Mouse (Mus musculus): Measurements from ENCODE around the gene Uspl1. TPM values are rescaled to one million over a fixed set of nuclear protein-coding genes. Genes with fewer than 3 reads are reported as not detected.
A peak's percentile ranks its signal among the peaks of the same experiment; 100 is the strongest.

The Uspl1 gene
- polyA plus RNA-seq, 1 experiment from 2014 or later: 15.5 TPM

GRCm38 (mm10) chr5:149202941-149203340 lies 18.8 kb downstream of the Uspl1 start:
- no peaks in the 10 kb centered on the region for H3K4me1 ChIP-seq (replicated peaks; ENCODE audit: control insufficient read depth, insufficient read depth)
- WGBS: 67% methylated on average over 5 of the region's 5 CpGs
- ATAC-seq (ENCODE audit: low FRiP score, low TSS enrichment) (no peak), DNase-seq (ENCODE audit: low spot score) (no peak)
- H3K9me3 ChIP-seq (ENCODE audit: control insufficient read depth, low read length): no peaks in the 10 kb centered on the region
- H3K4me3 ChIP-seq (ENCODE audit: low read depth, low read length): no peak overlapping the region
- H3K36me3 ChIP-seq (ENCODE audit: control insufficient read depth, insufficient read depth, low read length): peaks cover 27% of the 10 kb centered on the region
- H3K27ac ChIP-seq (replicated peaks): no peak overlapping the region
- TF ChIP-seq EP300 (optimal IDR thresholded peaks at IDR 0.05) (no peak), CTCF (IDR thresholded peaks at IDR 0.05; ENCODE audit: low read depth) (no peak)
- no peak overlapping the region for H3K4me2 ChIP-seq (replicated peaks; ENCODE audit: low read depth)
- no peak overlapping the region for H3K9ac ChIP-seq (ENCODE audit: low read length)
- no peaks in the 10 kb centered on the region for H3K27me3 ChIP-seq (ENCODE audit: control insufficient read depth, insufficient read depth, low read length)

GRCm38 (mm10) chr5:149203796-149204375 lies 19.7 kb downstream of the Uspl1 start:
- Histone ChIP-seq H3K36me3 (ENCODE audit: control insufficient read depth, insufficient read depth, low read length) (peaks cover 25% of the 10 kb centered on the region), H3K9ac (ENCODE audit: low read length) (no peak overlapping the region), H3K27ac (replicated peaks) (no peak overlapping the region), H3K9me3 (ENCODE audit: control insufficient read depth, low read length) (no peaks in the 10 kb centered on the region), H3K4me3 (ENCODE audit: low read depth, low read length) (no peak overlapping the region), H3K27me3 (ENCODE audit: control insufficient read depth, insufficient read depth, low read length) (no peaks in the 10 kb centered on the region), H3K4me2 (replicated peaks; ENCODE audit: low read depth) (no peak overlapping the region), H3K4me1 (replicated peaks; ENCODE audit: control insufficient read depth, insufficient read depth) (no peaks in the 10 kb centered on the region)
- 0 out of 2 replicates have a peak, but pooled peaks have one; percentile 15 for ATAC-seq (ENCODE audit: low FRiP score, low TSS enrichment)
- no peak for DNase-seq (ENCODE audit: low spot score)
- WGBS: 67% methylated on average over 4 of the region's 4 CpGs
- TF ChIP-seq CTCF (IDR thresholded peaks at IDR 0.05; ENCODE audit: low read depth) (no peak), EP300 (optimal IDR thresholded peaks at IDR 0.05) (no peak)

GRCm38 (mm10) chr5:149204822-149205221 lies 20.7 kb downstream of the Uspl1 start:
- 74% methylated on average over 7 of the region's 7 CpGs for WGBS
- ATAC-seq (ENCODE audit: low FRiP score, low TSS enrichment): peak; percentile 49; the same call in 1 of the 2 replicates

GRCm38 (mm10) chr5:149205265-149205664 lies 21.1 kb downstream of the Uspl1 start:
- H3K4me3 ChIP-seq (ENCODE audit: low read depth, low read length): no peak overlapping the region
- no peak overlapping the region for H3K4me2 ChIP-seq (replicated peaks; ENCODE audit: low read depth)
- peaks cover 25% of the 10 kb centered on the region for H3K36me3 ChIP-seq (ENCODE audit: control insufficient read depth, insufficient read depth, low read length)
- H3K9ac ChIP-seq (ENCODE audit: low read length): no peak overlapping the region
- H3K27me3 ChIP-seq (ENCODE audit: control insufficient read depth, insufficient read depth, low read length): no peaks in the 10 kb centered on the region
- TF ChIP-seq CTCF (IDR thresholded peaks at IDR 0.05; ENCODE audit: low read depth) (no peak), EP300 (optimal IDR thresholded peaks at IDR 0.05) (no peak)
- H3K9me3 ChIP-seq (ENCODE audit: control insufficient read depth, low read length): no peaks in the 10 kb centered on the region
- ATAC-seq (ENCODE audit: low FRiP score, low TSS enrichment) (0 out of 2 replicates have a peak, but pooled peaks have one; percentile 12), DNase-seq (ENCODE audit: low spot score) (no peak)
- 74% methylated on average over 8 of the region's 8 CpGs for WGBS
- H3K4me1 ChIP-seq (replicated peaks; ENCODE audit: control insufficient read depth, insufficient read depth): no peaks in the 10 kb centered on the region
- H3K27ac ChIP-seq (replicated peaks): peak overlapping the region; percentile 53; the same call in 1 of the 2 replicates

More at GRCm38 (mm10) chr5:149204822-149205221, 20.7 kb downstream of the Uspl1 start:
- peak; percentile 19 for DNase-seq (ENCODE audit: low spot score)
- no peaks in the 10 kb centered on the region for H3K9me3 ChIP-seq (ENCODE audit: control insufficient read depth, low read length)
- no peak overlapping the region for H3K27ac ChIP-seq (replicated peaks)
- H3K4me1 ChIP-seq (replicated peaks; ENCODE audit: control insufficient read depth, insufficient read depth): no peaks in the 10 kb centered on the region
- H3K4me3 ChIP-seq (ENCODE audit: low read depth, low read length): no peak overlapping the region
- H3K9ac ChIP-seq (ENCODE audit: low read length): no peak overlapping the region
- H3K4me2 ChIP-seq (replicated peaks; ENCODE audit: low read depth): no peak overlapping the region
- peaks cover 24% of the 10 kb centered on the region for H3K36me3 ChIP-seq (ENCODE audit: control insufficient read depth, insufficient read depth, low read length)
- TF ChIP-seq CTCF (IDR thresholded peaks at IDR 0.05; ENCODE audit: low read depth): no peak
- TF ChIP-seq EP300 (optimal IDR thresholded peaks at IDR 0.05): no peak
- no peaks in the 10 kb centered on the region for H3K27me3 ChIP-seq (ENCODE audit: control insufficient read depth, insufficient read depth, low read length)

GRCm38 (mm10) chr5:149206286-149206685 lies 22.1 kb downstream of the Uspl1 start:
- Histone ChIP-seq H3K4me1 (replicated peaks; ENCODE audit: control insufficient read depth, insufficient read depth) (no peaks in the 10 kb centered on the region), H3K36me3 (ENCODE audit: control insufficient read depth, insufficient read depth, low read length) (peaks cover 29% of the 10 kb centered on the region), H3K27ac (replicated peaks) (no peak overlapping the region), H3K4me3 (ENCODE audit: low read depth, low read length) (no peak overlapping the region), H3K9me3 (ENCODE audit: control insufficient read depth, low read length) (no peaks in the 10 kb centered on the region), H3K27me3 (ENCODE audit: control insufficient read depth, insufficient read depth, low read length) (no peaks in the 10 kb centered on the region), H3K4me2 (replicated peaks; ENCODE audit: low read depth) (no peak overlapping the region), H3K9ac (ENCODE audit: low read length) (no peak overlapping the region)
- DNase-seq (ENCODE audit: low spot score) (no peak), ATAC-seq (ENCODE audit: low FRiP score, low TSS enrichment) (no peak)
- TF ChIP-seq CTCF (IDR thresholded peaks at IDR 0.05; ENCODE audit: low read depth) (no peak), EP300 (optimal IDR thresholded peaks at IDR 0.05) (no peak)
- 86% methylated on average over 5 of the region's 5 CpGs for WGBS

GRCm38 (mm10) chr5:149207661-149208060 lies 23.5 kb downstream of the Uspl1 start:
- H3K9ac ChIP-seq (ENCODE audit: low read length): no peak overlapping the region
- H3K4me3 ChIP-seq (ENCODE audit: low read depth, low read length): no peak overlapping the region
- H3K27me3 ChIP-seq (ENCODE audit: control insufficient read depth, insufficient read depth, low read length): no peaks in the 10 kb centered on the region
- H3K4me1 ChIP-seq (replicated peaks; ENCODE audit: control insufficient read depth, insufficient read depth): no peaks in the 10 kb centered on the region
- WGBS: 77% methylated on average over 6 of the region's 6 CpGs
- peaks cover 27% of the 10 kb centered on the region for H3K36me3 ChIP-seq (ENCODE audit: control insufficient read depth, insufficient read depth, low read length)
- H3K27ac ChIP-seq (replicated peaks): no peak overlapping the region
- no peaks in the 10 kb centered on the region for H3K9me3 ChIP-seq (ENCODE audit: control insufficient read depth, low read length)
- ATAC-seq (ENCODE audit: low FRiP score, low TSS enrichment) (no peak), DNase-seq (ENCODE audit: low spot score) (no peak)
- no peak for TF ChIP-seq CTCF (IDR thresholded peaks at IDR 0.05; ENCODE audit: low read depth)
- no peak for TF ChIP-seq EP300 (optimal IDR thresholded peaks at IDR 0.05)
- no peak overlapping the region for H3K4me2 ChIP-seq (replicated peaks; ENCODE audit: low read depth)

Data from stomach, postnatal 0 days (tissue).